Mouse (Mus musculus) left cerebral cortex, adult 6 months (tissue): Measurements from ENCODE around the gene Recql5. TPM values are rescaled to one million over a fixed set of nuclear protein-coding genes. Genes with fewer than 3 reads are reported as not detected.

Experiments used
- long read RNA-seq, 2 experiments: library from polyadenylated mRNA; unstranded; transcript quantifications; one replicate each; pipeline ENCODE4 v2.0.0; 2019 to 2020
- polyA plus RNA-seq: library from polyadenylated mRNA; unstranded; fragments of <200 nt; fragmentation: Nextera tagmentation; gene quantifications from 2 replicates; pipeline ENCODE4 v1.2.3, GENCODE M21; 2021

Gene Recql5
- 7.0 and 8.5 TPM in 2 replicates for polyA plus RNA-seq
- long read RNA-seq, experiment 1, full-length matches to known transcripts: 24 of 42 reads
- long read RNA-seq, experiment 1, partial matches to known transcripts: 8 of 42 reads
- long read RNA-seq, experiment 1, other reads (novel, unspliced or antisense): 10 of 42 reads
- long read RNA-seq, experiment 2, full-length matches to known transcripts: 4 of 8 reads
- long read RNA-seq, experiment 2, partial matches to known transcripts: 2 of 8 reads
- long read RNA-seq, experiment 2, other reads (novel, unspliced or antisense): 2 of 8 reads

GRCm38 (mm10) chr11:115933108-115933746, at the start of gene Recql5, which contains the start of gene Sap30bp:
Gene Recql5, minus strand, starts transcription at chr11:115933477.
Gene Sap30bp, plus strand, starts transcription at chr11:115933282.

GRCm38 (mm10) chr11:115974309-115975082, 41.2 kb upstream of the Recql5 start, which contains the start of gene Itgb4:
Gene Itgb4, plus strand, starts transcription at chr11:115974709.

GRCm38 (mm10) chr11:115911632-115912376, 21.5 kb downstream of the Recql5 start, which contains the start of gene Smim6:
Gene Smim6, plus strand, starts transcription at chr11:115912017.

GRCm38 (mm10) chr11:115899486-115900266, 33.6 kb downstream of the Recql5 start, which contains the start of gene Smim5:
Gene Smim5, plus strand, starts transcription at chr11:115899966.

DNA sequence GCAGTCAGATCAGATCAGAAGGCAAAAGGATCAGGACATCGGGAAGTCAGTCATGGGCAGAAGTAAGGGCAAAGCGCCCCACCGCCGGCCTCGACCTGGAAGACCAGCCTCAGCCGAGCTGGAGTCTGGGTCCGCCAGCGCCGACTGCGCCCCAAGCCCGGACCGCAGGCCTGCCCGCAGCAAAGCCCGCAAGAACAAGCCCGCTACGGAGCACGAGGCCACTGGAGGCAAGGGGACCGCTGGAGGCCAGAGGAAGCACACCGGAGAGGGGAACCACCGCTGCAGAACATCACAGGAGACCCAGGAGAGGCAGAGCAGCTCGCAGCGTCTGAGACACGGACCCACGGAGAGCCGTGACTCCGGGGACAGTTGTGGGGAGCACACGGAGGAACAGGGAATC, 74.9 kb downstream of the Recql5 start, which contains the start of gene Myo15b:
TSS of gene Myo15b (plus strand) at position 53 of the 400 bp plus-strand sequence.

Other genes with a start within 250 kb of the Recql5 start
- 18.5 and 33.1 TPM in 2 replicates for gene Grb2, start 224.9 kb downstream of the Recql5 start, polyA plus RNA-seq
- gene Tmem94, start 168.0 kb downstream of the Recql5 start, polyA plus RNA-seq: 18.1 and 22.2 TPM in 2 replicates
- gene Caskin2, start 119.8 kb downstream of the Recql5 start, polyA plus RNA-seq: 8.5 and 14.8 TPM in 2 replicates
- 5.4 and 6.0 TPM in 2 replicates for gene Tsen54, start 118.8 kb downstream of the Recql5 start, polyA plus RNA-seq
- gene Llgl2, start 109.4 kb downstream of the Recql5 start, polyA plus RNA-seq: 7.0 and 7.4 TPM in 2 replicates
- 0.14 TPM in 1 of 2 replicates, not detected in the other for gene Myo15b, start 75.1 kb downstream of the Recql5 start, polyA plus RNA-seq
- gene Smim5, start 33.5 kb downstream of the Recql5 start, polyA plus RNA-seq: 1.4 and 1.7 TPM in 2 replicates
- not detected in 2 replicates for gene Smim6, start 21.5 kb downstream of the Recql5 start, polyA plus RNA-seq
- 26.6 and 36.8 TPM in 2 replicates for gene Sap30bp, start 195 bp downstream of the Recql5 start, polyA plus RNA-seq
- 3.5 and 3.7 TPM in 2 replicates for gene Itgb4, start 41.2 kb upstream of the Recql5 start, polyA plus RNA-seq
- gene Galk1, start 79.2 kb upstream of the Recql5 start, polyA plus RNA-seq: 19.0 and 23.7 TPM in 2 replicates
- 208 and 343 TPM in 2 replicates for gene H3f3b, start 94.5 kb upstream of the Recql5 start, polyA plus RNA-seq
- 5.8 and 7.4 TPM in 2 replicates for gene Unk, start 96.8 kb upstream of the Recql5 start, polyA plus RNA-seq
- gene Unc13d, start 144.5 kb upstream of the Recql5 start, polyA plus RNA-seq: 1.0 and 1.3 TPM in 2 replicates
- gene Wbp2, start 153.5 kb upstream of the Recql5 start, polyA plus RNA-seq: 252 and 516 TPM in 2 replicates
- 2.7 and 4.7 TPM in 2 replicates for gene Trim47, start 193.7 kb upstream of the Recql5 start, polyA plus RNA-seq
- gene Trim65, start 197.7 kb upstream of the Recql5 start, polyA plus RNA-seq: 2.0 and 2.8 TPM in 2 replicates
- 62.0 and 78.9 TPM in 2 replicates for gene Mrpl38, start 205.4 kb upstream of the Recql5 start, polyA plus RNA-seq
- gene Fbf1, start 234.7 kb upstream of the Recql5 start, polyA plus RNA-seq: 25.2 and 27.1 TPM in 2 replicates